Mouse (Mus musculus) MEL (cell line): ENCODE results near the gene Leo1. TPM values are rescaled to one million over a fixed set of nuclear protein-coding genes. Genes with fewer than 3 reads are reported as not detected.
A peak's percentile ranks its signal among the peaks of the same experiment; 100 is the strongest.

ENCODE experiments used
- DNase-seq: peaks from one replicate; pipeline ENCODE4 v3.0.0; 2011; ENCODE audit warnings: low read depth, low spot score
- H3K27ac ChIP-seq: 2 replicates; pipeline ENCODE4 v1.5.1; 2012; ENCODE audit warnings: low read depth, mild to moderate bottlenecking, control low read depth, low read length, moderate library complexity; ENCODE audit not compliant: control insufficient read depth
- H3K27me3 ChIP-seq, 2 experiments: fragments of 150-350 bp in 1 of 2; sonication (generic) in 1 of 2; 2 replicates each; pipeline ENCODE4 v1.6.1; 2012; ENCODE audit warnings: low read length in 2 of 2, mild to moderate bottlenecking in 2 of 2, improper control_type of control experiment in 1 of 2, moderate library complexity in 1 of 2; ENCODE audit not compliant: insufficient read depth in 2 of 2, control insufficient read depth in 1 of 2
- H3K36me3 ChIP-seq, 2 experiments: 2 replicates each; pipeline ENCODE4 v1.6.1; 2012 to 2014; ENCODE audit warnings: low read length in 2 of 2, improper control_type of control experiment in 1 of 2, inconsistent platforms in 1 of 2, mild to moderate bottlenecking in 1 of 2; ENCODE audit not compliant: insufficient read depth in 2 of 2, control insufficient read depth in 1 of 2
- H3K4me1 ChIP-seq, 2 experiments: fragments of 150-350 bp in 1 of 2; sonication (generic) in 1 of 2; 2 replicates each; pipeline ENCODE4 v1.6.1; 2012; ENCODE audit warnings: low read length in 2 of 2, improper control_type of control experiment in 1 of 2, mild to moderate bottlenecking in 1 of 2; ENCODE audit not compliant: insufficient read depth in 2 of 2, control insufficient read depth in 1 of 2
- H3K4me3 ChIP-seq, 2 experiments: fragments of 150-350 bp in 1 of 2; sonication (generic) in 1 of 2; 2 replicates each; pipeline ENCODE4 v1.5.1; 2012; ENCODE audit warnings: low read depth in 2 of 2, low read length in 2 of 2, mild to moderate bottlenecking in 2 of 2, moderate library complexity in 2 of 2, control low read depth in 1 of 2, improper control_type of control experiment in 1 of 2; ENCODE audit not compliant: control insufficient read depth in 1 of 2, insufficient read depth in 1 of 2
- H3K79me2 ChIP-seq: 2 replicates; pipeline ENCODE4 v1.6.1; 2012; ENCODE audit warnings: mild to moderate bottlenecking, low read length, moderate library complexity; ENCODE audit not compliant: control insufficient read depth, poor library complexity, insufficient read depth
- H3K9ac ChIP-seq: 2 replicates; pipeline ENCODE4 v1.6.1; 2012; ENCODE audit warnings: low read depth, mild to moderate bottlenecking, control low read depth, low read length, moderate library complexity; ENCODE audit not compliant: control insufficient read depth, poor library complexity, severe bottlenecking
- H3K9me3 ChIP-seq: fragments of 150-350 bp; sonication (generic); replicated peaks from 2 replicates; pipeline ENCODE4 v1.6.1; 2012; ENCODE audit warnings: mild to moderate bottlenecking, low read length, improper control_type of control experiment, moderate library complexity; ENCODE audit not compliant: insufficient read depth
- BHLHE40 ChIP-seq: IDR thresholded peaks from 2 replicates; pipeline ENCODE4 v1.6.1; 2012; ENCODE audit warnings: low read depth, mild to moderate bottlenecking, inconsistent platforms, low read length, improper control_type of control experiment, borderline replicate concordance
- CHD2 ChIP-seq: IDR thresholded peaks from 2 replicates; pipeline ENCODE4 v1.6.1; 2011; ENCODE audit warnings: low read length, improper control_type of control experiment
- CTCF ChIP-seq, 3 experiments: IDR thresholded peaks in 2 of 3; conservative IDR thresholded peaks in 1 of 3; 2 replicates each; pipeline ENCODE4 v1.5.1; 2011 to 2012; ENCODE audit warnings: low read length in 3 of 3, low read depth in 2 of 3, mild to moderate bottlenecking in 2 of 3, improper control_type of control experiment in 1 of 3, inconsistent platforms in 1 of 3, mixed read lengths in 1 of 3, moderate library complexity in 1 of 3; ENCODE audit not compliant: control insufficient read depth in 1 of 3, insufficient read depth in 1 of 3, poor library complexity in 1 of 3, severe bottlenecking in 1 of 3
- ELF1 ChIP-seq: IDR thresholded peaks from 2 replicates; pipeline ENCODE4 v1.6.1; 2014; ENCODE audit warnings: low read depth, mild to moderate bottlenecking, inconsistent platforms, low read length, improper control_type of control experiment, moderate library complexity
- EP300 ChIP-seq, 2 experiments: IDR thresholded peaks; 2 replicates each; pipeline ENCODE4 v1.6.1; 2011; ENCODE audit warnings: improper control_type of control experiment in 2 of 2, low read length in 2 of 2, low read depth in 1 of 2, mild to moderate bottlenecking in 1 of 2
- ETS1 ChIP-seq: IDR thresholded peaks from 2 replicates; pipeline ENCODE4 v1.6.1; 2012; ENCODE audit warnings: low read depth, mild to moderate bottlenecking, inconsistent platforms, low read length, improper control_type of control experiment, moderate library complexity
- GABPA ChIP-seq: IDR thresholded peaks from 2 replicates; pipeline ENCODE4 v1.6.1; 2012; ENCODE audit warnings: low read depth, mild to moderate bottlenecking, inconsistent platforms, low read length, improper control_type of control experiment, moderate library complexity
- GATA1 ChIP-seq: IDR thresholded peaks from 2 replicates; pipeline ENCODE4 v1.6.1; 2011; ENCODE audit warnings: low read depth, low read length, improper control_type of control experiment
- HCFC1 ChIP-seq: IDR thresholded peaks from 2 replicates; pipeline ENCODE4 v1.6.1; 2012; ENCODE audit warnings: low read depth, mild to moderate bottlenecking, inconsistent platforms, low read length, improper control_type of control experiment, moderate library complexity
- JUND ChIP-seq: IDR thresholded peaks from 2 replicates; pipeline ENCODE4 v1.6.1; 2011; ENCODE audit warnings: low read depth, mild to moderate bottlenecking, improper control_type of control experiment, low read length
- KAT2A ChIP-seq: conservative IDR thresholded peaks from 2 replicates; pipeline ENCODE4 v1.6.1; 2012; ENCODE audit warnings: low read depth, low read length, improper control_type of control experiment, inconsistent platforms
- MAFK ChIP-seq: IDR thresholded peaks from 2 replicates; pipeline ENCODE4 v1.6.1; 2011; ENCODE audit warnings: low read depth, mild to moderate bottlenecking, low read length, improper control_type of control experiment, borderline replicate concordance
- MAX ChIP-seq: IDR thresholded peaks from 2 replicates; pipeline ENCODE4 v1.6.1; 2011; ENCODE audit warnings: low read length, improper control_type of control experiment
- MAZ ChIP-seq: IDR thresholded peaks from 2 replicates; pipeline ENCODE4 v1.6.1; 2012; ENCODE audit warnings: low read depth, mild to moderate bottlenecking, inconsistent platforms, low read length, improper control_type of control experiment
- MEF2A ChIP-seq: IDR thresholded peaks from 2 replicates; pipeline ENCODE4 v1.6.1; 2014; ENCODE audit warnings: low read depth, mild to moderate bottlenecking, inconsistent platforms, low read length, improper control_type of control experiment; ENCODE audit not compliant: poor library complexity, insufficient replicate concordance, severe bottlenecking; ENCODE audit errors: extremely low read depth
- MYC ChIP-seq: IDR thresholded peaks from 2 replicates; pipeline ENCODE4 v1.6.1; 2011; ENCODE audit warnings: low read depth, mild to moderate bottlenecking, low read length, improper control_type of control experiment, moderate library complexity
- RAD21 ChIP-seq: IDR thresholded peaks from 2 replicates; pipeline ENCODE4 v1.6.1; 2011; ENCODE audit warnings: mild to moderate bottlenecking, low read depth, low read length, improper control_type of control experiment
- RCOR1 ChIP-seq: IDR thresholded peaks from 2 replicates; pipeline ENCODE4 v1.6.1; 2012; ENCODE audit warnings: low read depth, mild to moderate bottlenecking, inconsistent platforms, low read length, improper control_type of control experiment
- SMC3 ChIP-seq: IDR thresholded peaks from 2 replicates; pipeline ENCODE4 v1.6.1; 2011; ENCODE audit warnings: low read depth, low read length, improper control_type of control experiment
- TAL1 ChIP-seq: IDR thresholded peaks from 2 replicates; pipeline ENCODE4 v1.6.1; 2012; ENCODE audit warnings: mild to moderate bottlenecking, inconsistent platforms, low read length, moderate library complexity, mixed read lengths
- TBP ChIP-seq: IDR thresholded peaks from 2 replicates; pipeline ENCODE4 v1.8.0; 2011; ENCODE audit warnings: low read depth, low read length, improper control_type of control experiment
- USF2 ChIP-seq, 2 experiments: IDR thresholded peaks; 2 replicates each; pipeline ENCODE4 v1.6.1; 2011 to 2012; ENCODE audit warnings: improper control_type of control experiment in 2 of 2, low read length in 2 of 2, borderline replicate concordance in 1 of 2, inconsistent platforms in 1 of 2, low read depth in 1 of 2, mild to moderate bottlenecking in 1 of 2; ENCODE audit not compliant: insufficient read depth in 1 of 2
- ZC3H11A ChIP-seq: IDR thresholded peaks from 2 replicates; pipeline ENCODE4 v1.6.1; 2012; ENCODE audit warnings: low read depth, mild to moderate bottlenecking, inconsistent platforms, low read length, improper control_type of control experiment
- ZKSCAN1 ChIP-seq: IDR thresholded peaks from 2 replicates; pipeline ENCODE4 v1.6.1; 2012; ENCODE audit warnings: low read depth, mild to moderate bottlenecking, inconsistent platforms, low read length, improper control_type of control experiment, moderate library complexity
- ZNF384 ChIP-seq: IDR thresholded peaks from 2 replicates; pipeline ENCODE4 v1.6.1; 2012; ENCODE audit warnings: low read depth, mild to moderate bottlenecking, inconsistent platforms, low read length, improper control_type of control experiment
- polyA plus RNA-seq, 2 experiments: library from polyadenylated mRNA; stranded (reverse) in 1 of 2; unstranded in 1 of 2; fragments of >175 nt in 1 of 2; fragments of >200 nt in 1 of 2; gene quantifications; 2 replicates each; pipeline versions ENCODE4 v1.2.1 to v1.2.4; 2012; ENCODE audit warnings: low replicate concordance in 2 of 2, low read depth in 1 of 2; ENCODE audit not compliant: insufficient read length in 2 of 2, insufficient read depth in 1 of 2, missing spikeins in 1 of 2
- total RNA-seq: library from RNA; depleted of rRNA; stranded (reverse); fragments of 300-350 nt; gene quantifications from 2 replicates; pipeline ENCODE4 v1.2.3, GENCODE M21; 2012

The Leo1 gene
- total and polyA plus RNA-seq, 3 experiments = 42.6 to 49.0 TPM; not detected in 1

DNA sequence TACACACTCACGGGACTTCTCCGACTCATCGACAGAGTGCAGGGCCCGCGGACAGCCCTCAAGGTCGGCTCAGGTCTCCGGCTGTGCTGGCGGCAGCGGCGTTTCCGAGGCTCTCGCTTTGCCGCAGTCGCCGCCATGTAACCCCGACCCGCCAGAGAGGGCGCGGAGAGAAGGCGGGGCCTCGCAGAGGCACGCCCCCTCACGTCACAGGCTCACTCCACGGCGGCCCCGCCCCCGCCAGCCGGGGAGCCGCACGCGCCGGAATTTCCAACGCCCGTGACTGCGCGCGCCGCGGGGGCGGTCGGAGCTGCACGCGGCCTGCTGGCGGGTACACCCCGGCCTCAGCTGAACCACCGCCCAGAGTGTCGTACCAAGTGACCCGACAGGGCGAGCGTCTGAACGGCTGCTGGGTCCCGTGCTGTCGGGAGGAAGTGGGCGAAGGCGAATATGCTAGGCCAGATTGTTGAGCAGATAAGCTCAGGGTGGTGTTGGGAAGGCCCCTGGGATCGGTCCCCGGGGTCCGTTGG, 31.4 kb upstream of the Leo1 start, which contains the start of gene Mapk6 (continued):
- TF ChIP-seq JUND (no peak), MAZ (0 out of 2 replicates have a peak, but pooled peaks have one; percentile 46), ZC3H11A (peak; percentile 0; the same call in 1 of the 2 replicates)

DNA sequence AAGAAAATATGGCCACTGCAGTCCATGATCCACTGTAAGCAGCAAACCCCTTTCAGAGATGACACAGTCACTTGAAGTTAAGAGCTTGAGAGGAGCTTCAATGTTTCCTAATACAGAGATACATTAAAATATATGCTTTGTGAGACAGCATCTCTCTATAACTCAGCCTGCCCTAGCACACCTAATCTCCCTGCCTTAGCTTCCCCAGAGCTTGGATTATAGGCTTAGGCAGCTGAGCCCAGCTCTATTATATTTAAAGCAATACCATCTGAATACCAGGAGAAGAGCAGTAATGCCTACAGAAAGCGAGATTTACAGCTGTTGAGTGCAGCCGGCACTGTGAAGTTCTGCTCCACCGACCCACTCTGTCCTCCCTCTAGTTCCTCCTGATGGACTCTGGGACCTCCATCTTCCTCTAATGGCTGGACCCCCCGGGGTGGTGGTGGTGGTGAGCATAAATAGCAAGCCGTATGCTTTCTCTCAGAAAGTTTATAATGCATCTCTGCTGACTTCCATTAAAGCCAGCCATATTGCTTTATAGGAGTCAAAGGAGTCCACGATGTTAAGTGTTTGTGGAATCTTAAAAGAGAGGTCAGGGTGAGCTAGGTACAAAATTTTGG, 30.3 kb upstream of the Leo1 start:
- H3K9ac ChIP-seq = peak overlapping the region; percentile 99
- no peaks in the 10 kb centered on the region for H3K27me3 ChIP-seq
- peak; percentile 58 for DNase-seq
- TF ChIP-seq RAD21 (no peak), EP300 (IDR thresholded peaks at IDR 0.05; ENCODE audit: low read depth in 1 of 2, low read length in 2 of 2) (peak in 1 of 2 experiments; percentile 43; a peak in 1 of 4 replicates), MEF2A (0 out of 2 replicates have a peak, but pooled peaks have one; percentile 18)
- H3K4me1 ChIP-seq = peaks cover 9 to 22% of the 10 kb centered on the region in 2 experiments
- no peaks in the 10 kb centered on the region for H3K9me3 ChIP-seq
- H3K4me3 ChIP-seq = peak overlapping the region; percentile 66 to 80
- peak overlapping the region; percentile 91 for H3K27ac ChIP-seq
- peaks cover 0 to 26% of the 10 kb centered on the region in 2 experiments; a peak in 2 of 4 replicates for H3K36me3 ChIP-seq
- H3K79me2 ChIP-seq = peaks cover 28% of the 10 kb centered on the region

DNA sequence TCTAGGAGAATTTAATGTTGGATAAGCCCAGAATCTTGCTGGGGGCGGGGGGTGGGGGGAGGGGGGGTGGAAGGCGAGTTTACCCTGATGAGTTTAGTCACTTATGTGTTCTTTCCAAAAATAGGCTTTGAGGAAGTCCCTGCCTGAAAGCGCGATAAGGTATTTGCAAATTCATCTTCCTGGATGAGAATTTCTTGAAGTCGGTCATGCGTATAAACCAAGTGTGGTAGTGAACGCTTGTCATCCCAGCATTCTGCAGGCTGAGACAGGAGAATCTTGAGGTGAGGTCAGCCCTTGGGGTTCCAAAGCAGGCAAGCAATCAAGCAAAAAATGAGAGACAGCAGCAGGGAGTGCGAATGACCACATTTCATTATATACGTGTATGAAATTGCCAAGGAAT, 29.7 kb upstream of the Leo1 start:
- Histone ChIP-seq H3K9ac (no peak overlapping the region), H3K4me3 (peak overlapping the region in 1 of 2 experiments; percentile 31; a peak in 3 of 4 replicates), H3K4me1 (peaks cover 9 to 20% of the 10 kb centered on the region in 2 experiments), H3K27me3 (no peaks in the 10 kb centered on the region), H3K27ac (peak overlapping the region; percentile 91), H3K36me3 (peaks cover 0 to 23% of the 10 kb centered on the region in 2 experiments; a peak in 2 of 4 replicates), H3K9me3 (no peaks in the 10 kb centered on the region), H3K79me2 (peaks cover 22% of the 10 kb centered on the region)
- peak; percentile 73 for DNase-seq
- peak; percentile 6; the same call in 1 of the 2 replicates for TF ChIP-seq ELF1
- TF ChIP-seq CTCF (IDR thresholded peaks at IDR 0.05 in 2 of 3, conservative IDR thresholded peaks at IDR 0.05 in 1 of 3; ENCODE audit: control insufficient read depth in 1 of 3, insufficient read depth in 1 of 3, low read depth in 2 of 3, low read length in 3 of 3, poor library complexity in 1 of 3, severe bottlenecking in 1 of 3) = no peak
- TF ChIP-seq JUND = no peak
- peak; percentile 89 for TF ChIP-seq ZNF384
- no peak for TF ChIP-seq MAX
- TF ChIP-seq MEF2A = peak; percentile 96
- TF ChIP-seq USF2 (IDR thresholded peaks at IDR 0.05; ENCODE audit: borderline replicate concordance in 1 of 2, insufficient read depth in 1 of 2, low read depth in 1 of 2, low read length in 2 of 2) = no peak
- 0 out of 2 replicates have a peak, but pooled peaks have one; percentile 43 for TF ChIP-seq BHLHE40
- TF ChIP-seq MYC = no peak
- no peak for TF ChIP-seq MAZ
- no peak for TF ChIP-seq ZC3H11A
- peak in 1 of 2 experiments; percentile 49; a peak in 2 of 4 replicates for TF ChIP-seq EP300 (IDR thresholded peaks at IDR 0.05; ENCODE audit: low read depth in 1 of 2, low read length in 2 of 2)
- TF ChIP-seq KAT2A = no peak
- TF ChIP-seq ETS1 = peak; percentile 85
- TF ChIP-seq SMC3 = no peak
- no peak for TF ChIP-seq CHD2
- TF ChIP-seq GATA1 = peak; percentile 65
- TF ChIP-seq RCOR1 = no peak
- no peak for TF ChIP-seq GABPA
- no peak for TF ChIP-seq ZKSCAN1
- no peak for TF ChIP-seq RAD21
- TF ChIP-seq MAFK = no peak
- TF ChIP-seq TAL1 = no peak
- no peak for TF ChIP-seq HCFC1
- no peak for TF ChIP-seq TBP
